Mouse (Mus musculus) hindbrain, embryonic 15.5 days (tissue): Measurements from ENCODE around the gene Ado. TPM values are rescaled to one million over a fixed set of nuclear protein-coding genes. Genes with fewer than 3 reads are reported as not detected.

Source experiments
- ATAC-seq: fragments of 200-750 bp; cut with Nextera tagmentation; 2 replicates; pipeline ENCODE4 v1.8.0; 2017; ENCODE audit warnings: low read depth, moderate number of reproducible peaks, moderate TSS enrichment; ENCODE audit not compliant: low FRiP score
- H3K27ac ChIP-seq: fragments of 300-500 bp; sonication (generic); replicated peaks from 2 replicates; pipeline ENCODE4 v1.5.1; 2015; ENCODE audit warnings: mild to moderate bottlenecking, inconsistent platforms
- H3K27me3 ChIP-seq: fragments of 300-500 bp; sonication (generic); 2 replicates; pipeline ENCODE4 v1.6.1; 2015; ENCODE audit warnings: control low read depth, inconsistent platforms
- H3K36me3 ChIP-seq: fragments of 300-500 bp; sonication (generic); 2 replicates; pipeline ENCODE4 v1.6.1; 2015; ENCODE audit warnings: control low read depth, inconsistent platforms
- H3K4me1 ChIP-seq: fragments of 300-500 bp; sonication (generic); replicated peaks from 2 replicates; pipeline ENCODE4 v1.6.1; 2015; ENCODE audit warnings: control low read depth, inconsistent platforms
- H3K4me2 ChIP-seq: fragments of 300-500 bp; sonication (generic); 2 replicates; pipeline ENCODE4 v1.6.1; 2015; ENCODE audit warnings: moderate library complexity, mild to moderate bottlenecking, inconsistent platforms
- H3K4me3 ChIP-seq: fragments of 300-500 bp; sonication (generic); 2 replicates; pipeline ENCODE4 v1.5.1; 2015; ENCODE audit warnings: mild to moderate bottlenecking, inconsistent platforms
- H3K9ac ChIP-seq: fragments of 300-500 bp; sonication (generic); 2 replicates; pipeline ENCODE4 v1.6.1; 2015; ENCODE audit warnings: inconsistent platforms
- H3K9me3 ChIP-seq: fragments of 300-500 bp; sonication (generic); 2 replicates; pipeline ENCODE4 v1.6.1; 2016; ENCODE audit warnings: control low read depth, inconsistent platforms
- WGBS: fragments of 180-500 bp; shearing (Covaris S2); methylation state at CpG from one replicate; pipeline ENCODE4 v1.1.7; 2015; 5-methylcytosine and 5-hydroxymethylcytosine counted together
- polyA plus RNA-seq: library from polyadenylated mRNA; unstranded; fragments of >200 nt; fragmentation: Nextera tagmentation; extraction: Ambion mirVana; gene quantifications from 2 replicates; pipeline ENCODE4 v1.2.1, GENCODE M21; 2015

The Ado gene
- polyA plus RNA-seq = 81.7 and 86.7 TPM in 2 replicates

GRCm38 (mm10) chr10:67548877-67549731, at the start of gene Ado:
Ado (minus strand) TSS chr10:67548955.
- Histone ChIP-seq H3K9ac (peak within 1 kb of the TSS; percentile 92), H3K36me3 (peaks cover 2% of the 10 kb centered on the region; the same call in 1 of the 2 replicates), H3K27ac (peak within 1 kb of the TSS; percentile 97), H3K4me1 (peaks cover 45% of the 10 kb centered on the region), H3K9me3 (no peaks in the 10 kb centered on the region), H3K4me3 (peak within 1 kb of the TSS; percentile 81), H3K27me3 (0 out of 2 replicates have a peak, but pooled peaks cover 7% of the 10 kb centered on the region), H3K4me2 (peak within 1 kb of the TSS; percentile 79)
- ATAC-seq = peak; percentile 98
- under 1% methylated on average over 77 of the region's 79 CpGs for WGBS

GRCm38 (mm10) chr10:67595278-67595677, 46.5 kb upstream of the Ado start:
- H3K27me3 ChIP-seq = no peaks in the 10 kb centered on the region
- no peak overlapping the region for H3K4me2 ChIP-seq
- no peaks in the 10 kb centered on the region for H3K4me1 ChIP-seq
- ATAC-seq = no peak
- 88% methylated on average over 3 of the region's 3 CpGs for WGBS
- no peak overlapping the region for H3K27ac ChIP-seq
- H3K36me3 ChIP-seq = no peaks in the 10 kb centered on the region
- H3K9me3 ChIP-seq = no peaks in the 10 kb centered on the region
- H3K9ac ChIP-seq = no peak overlapping the region
- H3K4me3 ChIP-seq = no peak overlapping the region

- H3K4me1 ChIP-seq = no peaks in the 10 kb centered on the region
- 79% methylated on average over 18 of the region's 18 CpGs for WGBS
- no peaks in the 10 kb centered on the region for H3K36me3 ChIP-seq
- H3K27me3 ChIP-seq = no peaks in the 10 kb centered on the region
- ATAC-seq = no peak
- no peak overlapping the region for H3K4me3 ChIP-seq
- H3K9me3 ChIP-seq = no peaks in the 10 kb centered on the region
- no peak overlapping the region for H3K4me2 ChIP-seq
- no peak overlapping the region for H3K27ac ChIP-seq
- H3K9ac ChIP-seq = no peak overlapping the region
These were observed 37.3 kb upstream of the Ado start for GRCm38 (mm10) chr10:67585873-67586610.

GRCm38 (mm10) chr10:67581698-67582285, 33.0 kb upstream of the Ado start:
- ATAC-seq = no peak
- H3K27ac ChIP-seq = no peak overlapping the region
- 91% methylated on average over 12 of the region's 12 CpGs for WGBS

GRCm38 (mm10) chr10:67579830-67580229, 31.1 kb upstream of the Ado start:
- 97% methylated on average over 4 of the region's 4 CpGs for WGBS
- no peak overlapping the region for H3K27ac ChIP-seq
- H3K4me2 ChIP-seq = no peak overlapping the region
- no peaks in the 10 kb centered on the region for H3K4me1 ChIP-seq
- no peak overlapping the region for H3K4me3 ChIP-seq
- no peaks in the 10 kb centered on the region for H3K9me3 ChIP-seq
- no peak for ATAC-seq
- no peaks in the 10 kb centered on the region for H3K36me3 ChIP-seq
- H3K27me3 ChIP-seq = no peaks in the 10 kb centered on the region
- H3K9ac ChIP-seq = no peak overlapping the region

More at GRCm38 (mm10) chr10:67581698-67582285, 33.0 kb upstream of the Ado start:
- Histone ChIP-seq H3K27me3 (no peaks in the 10 kb centered on the region), H3K9ac (no peak overlapping the region), H3K4me2 (no peak overlapping the region), H3K36me3 (no peaks in the 10 kb centered on the region), H3K4me1 (no peaks in the 10 kb centered on the region), H3K4me3 (no peak overlapping the region), H3K9me3 (no peaks in the 10 kb centered on the region)

GRCm38 (mm10) chr10:67573310-67573709, 24.6 kb upstream of the Ado start:
- no peaks in the 10 kb centered on the region for H3K36me3 ChIP-seq
- H3K4me1 ChIP-seq = no peaks in the 10 kb centered on the region
- no peak overlapping the region for H3K9ac ChIP-seq
- H3K9me3 ChIP-seq = no peaks in the 10 kb centered on the region
- no peaks in the 10 kb centered on the region for H3K27me3 ChIP-seq
- ATAC-seq = no peak
- no peak overlapping the region for H3K27ac ChIP-seq
- 55% methylated on average over 8 of the region's 8 CpGs for WGBS
- no peak overlapping the region for H3K4me3 ChIP-seq
- no peak overlapping the region for H3K4me2 ChIP-seq

GRCm38 (mm10) chr10:67571443-67571842, 22.7 kb upstream of the Ado start:
- no peak overlapping the region for H3K4me2 ChIP-seq
- no peak overlapping the region for H3K4me3 ChIP-seq
- H3K27ac ChIP-seq = no peak overlapping the region
- no peak for ATAC-seq
- H3K36me3 ChIP-seq = no peaks in the 10 kb centered on the region
- H3K9me3 ChIP-seq = no peaks in the 10 kb centered on the region
- no peaks in the 10 kb centered on the region for H3K4me1 ChIP-seq
- H3K27me3 ChIP-seq = no peaks in the 10 kb centered on the region
- WGBS = 95% methylated on average over 14 of the region's 14 CpGs
- no peak overlapping the region for H3K9ac ChIP-seq

GRCm38 (mm10) chr10:67569539-67569938, 20.8 kb upstream of the Ado start:
- H3K9ac ChIP-seq = no peak overlapping the region
- no peak overlapping the region for H3K4me2 ChIP-seq
- 80% methylated on average over 7 of the region's 7 CpGs for WGBS
- H3K27ac ChIP-seq = no peak overlapping the region
- H3K36me3 ChIP-seq = no peaks in the 10 kb centered on the region
- no peaks in the 10 kb centered on the region for H3K27me3 ChIP-seq
- H3K4me3 ChIP-seq = no peak overlapping the region
- no peaks in the 10 kb centered on the region for H3K4me1 ChIP-seq
- no peak for ATAC-seq
- H3K9me3 ChIP-seq = no peaks in the 10 kb centered on the region

GRCm38 (mm10) chr10:67566104-67566503, 17.3 kb upstream of the Ado start:
- WGBS = 52% methylated on average over 8 of the region's 8 CpGs

GRCm38 (mm10) chr10:67564509-67564908, 15.8 kb upstream of the Ado start:
- H3K9me3 ChIP-seq = no peaks in the 10 kb centered on the region
- peaks cover 10% of the 10 kb centered on the region for H3K4me1 ChIP-seq
- no peak for ATAC-seq
- no peak overlapping the region for H3K4me2 ChIP-seq
- H3K4me3 ChIP-seq = no peak overlapping the region
- WGBS = 93% methylated on average over 7 of the region's 7 CpGs
- no peaks in the 10 kb centered on the region for H3K36me3 ChIP-seq
- H3K9ac ChIP-seq = no peak overlapping the region
- H3K27me3 ChIP-seq = peaks cover 24% of the 10 kb centered on the region
- no peak overlapping the region for H3K27ac ChIP-seq

More at GRCm38 (mm10) chr10:67566104-67566503, 17.3 kb upstream of the Ado start:
- H3K27ac ChIP-seq = no peak overlapping the region
- no peak for ATAC-seq
- H3K4me3 ChIP-seq = no peak overlapping the region
- no peak overlapping the region for H3K9ac ChIP-seq
- H3K9me3 ChIP-seq = no peaks in the 10 kb centered on the region
- H3K4me1 ChIP-seq = no peaks in the 10 kb centered on the region
- H3K4me2 ChIP-seq = no peak overlapping the region
- no peaks in the 10 kb centered on the region for H3K36me3 ChIP-seq
- H3K27me3 ChIP-seq = peaks cover 23% of the 10 kb centered on the region

GRCm38 (mm10) chr10:67561185-67561584, 12.4 kb upstream of the Ado start:
- no peaks in the 10 kb centered on the region for H3K36me3 ChIP-seq
- no peak overlapping the region for H3K4me2 ChIP-seq
- no peaks in the 10 kb centered on the region for H3K9me3 ChIP-seq
- ATAC-seq = no peak
- H3K9ac ChIP-seq = no peak overlapping the region
- peaks cover 11% of the 10 kb centered on the region for H3K4me1 ChIP-seq
- H3K27ac ChIP-seq = no peak overlapping the region
- WGBS = 81% methylated on average over 1 of the region's 1 CpGs
- no peak overlapping the region for H3K4me3 ChIP-seq
- peaks cover 24% of the 10 kb centered on the region for H3K27me3 ChIP-seq
